Mouse (Mus musculus) brain, embryonic 14.5 days (tissue): ENCODE results near the gene Olfr272.

Experiments used
- CTCF ChIP-seq: fragments of 200-500 bp; IDR thresholded peaks from 2 replicates; pipeline ENCODE4 v1.5.1; 2012; ENCODE audit warnings: inconsistent platforms, mild to moderate bottlenecking, moderate library complexity, borderline replicate concordance; ENCODE audit not compliant: insufficient read depth, insufficient read length; ENCODE audit errors: extremely low read depth
- POLR2A ChIP-seq: fragments of 200-500 bp; IDR thresholded peaks from 2 replicates; pipeline ENCODE4 v1.6.1; 2012; ENCODE audit warnings: mild to moderate bottlenecking, inconsistent platforms, borderline replicate concordance; ENCODE audit not compliant: poor library complexity, insufficient read depth, insufficient read length, severe bottlenecking; ENCODE audit errors: extremely low read depth

DNA sequence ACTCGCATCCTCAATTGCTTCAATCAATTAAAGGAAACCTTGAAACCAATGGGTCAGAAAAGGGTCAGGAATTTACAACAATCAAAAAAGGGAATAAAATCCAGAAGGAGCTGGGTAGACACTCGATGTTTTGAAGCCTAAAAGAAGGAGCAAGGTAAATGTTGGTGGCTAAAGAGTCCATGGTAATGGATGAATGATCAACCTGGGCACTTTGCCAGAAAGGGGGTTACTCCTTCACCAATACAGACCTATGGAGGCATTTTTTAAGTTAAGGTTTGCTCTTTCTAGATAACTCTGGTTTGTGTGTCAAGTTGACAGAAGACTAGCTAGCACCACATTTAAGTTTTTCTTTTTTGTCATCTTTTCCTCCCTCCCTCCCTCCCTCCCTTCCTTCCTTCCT, 30.0 kb upstream of the Olfr272 start:
- TF ChIP-seq CTCF (no peak), POLR2A (no peak)
